11 mouse cellular contexts compared by ENCODE assay signal in the genomic region with DNA sequence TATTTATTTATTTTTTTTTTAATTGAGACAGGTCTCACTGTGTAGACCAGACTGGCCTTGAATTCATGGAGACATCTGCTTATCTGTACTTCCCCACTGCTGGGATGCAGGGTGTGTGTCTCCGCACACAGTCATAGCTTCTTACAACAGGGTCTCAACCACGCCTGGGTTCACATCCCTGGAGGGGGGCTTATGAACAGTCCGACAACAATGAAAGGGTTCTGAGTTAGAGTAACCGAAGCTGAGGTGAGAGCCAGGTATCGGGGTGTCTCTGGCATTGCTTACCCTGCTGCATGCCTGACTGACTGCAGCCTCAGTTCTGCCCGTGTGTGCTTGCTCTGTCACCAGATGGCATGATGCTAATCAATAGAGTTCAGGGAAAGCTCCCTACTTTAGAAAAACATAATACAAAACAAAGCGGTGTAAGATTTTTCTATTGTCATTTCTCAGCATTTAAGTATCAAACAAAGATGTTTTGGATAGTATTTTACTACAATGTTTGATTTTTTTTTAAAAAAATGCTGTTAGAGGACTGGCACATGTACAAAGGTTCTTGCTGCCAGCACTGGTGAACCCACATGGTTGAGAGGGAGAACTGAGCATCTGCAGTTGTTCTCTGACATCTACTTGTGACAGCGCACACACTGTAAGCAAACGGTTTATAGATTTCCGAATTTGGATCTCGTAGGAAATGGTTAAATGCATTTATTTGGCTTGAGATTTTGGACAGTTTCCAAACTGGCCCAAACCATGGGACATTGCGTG. TPM values are rescaled to one million over a fixed set of nuclear protein-coding genes. Genes with fewer than 3 reads are reported as not detected.
A peak's percentile ranks its signal among the peaks of the same experiment; 100 is the strongest.
DNase-seq lines count a peak whose midpoint lies in the region; ATAC-seq and TF ChIP-seq lines count a peak whose summit lies in the region.
"Had no signal": no experiment of that assay in that cellular context is flagged by ENCODE, and none has a peak within 500 bp of the region (broad histone marks: within the 10 kb centered on the region; RNA-seq: fewer than 3 reads in every experiment).

No protein-coding gene starts in this region.

- no peaks in the 10 kb centered on the region for H3K9me3 ChIP-seq in liver, embryonic 13.5 days (replicated peaks)

- no peak overlapping the region for H3K4me3 ChIP-seq in layer of hippocampus, adult 2 months
- H3K4me3 ChIP-seq in liver, embryonic 13.5 days (replicated peaks) = no peak overlapping the region

- H3K36me3 ChIP-seq in liver, embryonic 13.5 days = peaks cover 57% of the 10 kb centered on the region

- H3K4me2 ChIP-seq in liver, embryonic 13.5 days = peak overlapping the region; percentile 48

- no peak for DNase-seq in layer of hippocampus, adult 2 months (ENCODE audit: low spot score in 2 of 2)
- no peak for DNase-seq in layer of hippocampus, postnatal 25 days (ENCODE audit: extremely low spot score in 1 of 2, low spot score in 1 of 2)
- DNase-seq in cerebellum, adult 18-20 months = peak; percentile 47 to 49
- DNase-seq in cerebellum, postnatal 36 days = peak; percentile 15 to 39
- peak; percentile 38 for DNase-seq in liver, embryonic 13.5 days
- DNase-seq in embryo, embryonic 11 days = no peak
- DNase-seq in frontal cortex, postnatal 14 days (ENCODE audit: low spot score in 2 of 2) = no peak
- no peak for DNase-seq in urinary bladder, postnatal 36 days (ENCODE audit: low spot score in 2 of 2)
- DNase-seq: left cerebral cortex, postnatal 4 days; thymus, adult 2 months had no signal

- WGBS in liver, embryonic 13.5 days (ENCODE audit: insufficient replicate concordance) = 68% methylated on average over 12 of the region's 12 CpGs

- TF ChIP-seq CTCF in layer of hippocampus, adult 2 months (conservative IDR thresholded peaks at IDR 0.05) = peak; percentile 31

- no peaks in the 10 kb centered on the region for H3K27me3 ChIP-seq in liver, embryonic 13.5 days

- peaks cover 51% of the 10 kb centered on the region for H3K4me1 ChIP-seq in liver, embryonic 13.5 days (replicated peaks)

- H3K9ac ChIP-seq in liver, embryonic 13.5 days = peak overlapping the region; percentile 33; the same call in 1 of the 2 replicates

- peak; percentile 97 for ATAC-seq in liver, embryonic 13.5 days (ENCODE audit: low read depth)

- H3K27ac ChIP-seq in layer of hippocampus, adult 2 months = peak overlapping the region; percentile 77
- peak overlapping the region; percentile 74 for H3K27ac ChIP-seq in liver, embryonic 13.5 days

RNA-seq across cellular contexts. Expression of a gene that starts 6.3 kb away (rescaled TPM):
- 10 to 100 TPM; 12.5 to 13.1 TPM for total RNA-seq in layer of hippocampus, adult 2 months (2021)
- 10 to 100 TPM in 1 of 2 experiments, 1 to 10 TPM in 1; 9.8 to 12.3 TPM for total RNA-seq in layer of hippocampus, postnatal 25 days (2021)
- 14.5 and 21.0 TPM in 2 replicates for polyA plus RNA-seq in liver, embryonic 13.5 days (2015; fragmentation: Nextera tagmentation; extraction: Ambion mirVana)

RNA-seq across cellular contexts. Expression of a gene that starts 30.8 kb away (rescaled TPM):
- 1 to 10 TPM; 2.4 to 3.0 TPM for total RNA-seq in layer of hippocampus, adult 2 months (2021)
- total RNA-seq in layer of hippocampus, postnatal 25 days (2021) = 1 to 10 TPM; 2.5 to 3.2 TPM
- 0.13 and 0.16 TPM in 2 replicates for polyA plus RNA-seq in liver, embryonic 13.5 days (2015; fragmentation: Nextera tagmentation; extraction: Ambion mirVana)
- total RNA-seq: granulocyte monocyte progenitor cell, adult 5-6 weeks had no signal

RNA-seq across cellular contexts. Expression of a gene that starts 47.1 kb away (rescaled TPM):
- total RNA-seq in layer of hippocampus, adult 2 months (2021) = 1 to 10 TPM; 4.1 to 5.4 TPM
- total RNA-seq in layer of hippocampus, postnatal 25 days (2021) = 1 to 10 TPM; 4.2 to 4.6 TPM
- 13.6 and 14.6 TPM in 2 replicates for polyA plus RNA-seq in liver, embryonic 13.5 days (2015; fragmentation: Nextera tagmentation; extraction: Ambion mirVana)

RNA-seq across cellular contexts. Expression of a gene that starts 47.4 kb away (rescaled TPM):
- 10 to 100 TPM; 20.2 to 21.6 TPM for total RNA-seq in layer of hippocampus, adult 2 months (2021)
- total RNA-seq in layer of hippocampus, postnatal 25 days (2021) = 10 to 100 TPM; 23.0 to 23.5 TPM
- polyA plus RNA-seq in liver, embryonic 13.5 days (2015; fragmentation: Nextera tagmentation; extraction: Ambion mirVana) = 3.3 and 3.6 TPM in 2 replicates

Comparison
In these comparisons a context has a peak if more than half of its experiments do, and no peak if none do; other contexts are left out.
1. DNase-seq: peak in cerebellum, adult 18-20 months (2 of 2), cerebellum, postnatal 36 days (2 of 2) and liver, embryonic 13.5 days (single experiment); none in layer of hippocampus, adult 2 months (0 of 2), layer of hippocampus, postnatal 25 days (0 of 2), embryo, embryonic 11 days (single experiment), frontal cortex, postnatal 14 days (0 of 2) and urinary bladder, postnatal 36 days (0 of 2).